Mouse (Mus musculus): ENCODE results near the gene Kitl. TPM values are rescaled to one million over a fixed set of nuclear protein-coding genes. Genes with fewer than 3 reads are reported as not detected.

Kitl gene
- total RNA-seq, 2 experiments from 2014 or later = 58.1 to 59.1 TPM

- no peak for DNase-seq (ENCODE audit: low spot score in 2 of 2)
- intact Hi-C loops (cut with DNase I) = no loop called here
Measured at GRCm38 (mm10) chr10:100065529-100066301, 50.3 kb downstream of the Kitl start.

- intact Hi-C loops (cut with DNase I) = no loop called here
- DNase-seq (ENCODE audit: low spot score in 2 of 2) = no peak
Measured at GRCm38 (mm10) chr10:100066374-100066773, 50.9 kb downstream of the Kitl start.

- intact Hi-C loops (cut with DNase I) = no loop called here
- DNase-seq (ENCODE audit: low spot score in 2 of 2) = no peak
Measured at GRCm38 (mm10) chr10:100072641-100073040, 57.2 kb downstream of the Kitl start.

- DNase-seq (ENCODE audit: low spot score in 2 of 2) = no peak
- intact Hi-C loops (cut with DNase I) = no loop called here
Measured at GRCm38 (mm10) chr10:100073092-100073491, 57.7 kb downstream of the Kitl start.

GRCm38 (mm10) chr10:100101115-100101514 is 85.7 kb downstream of the Kitl start:
- DNase-seq (ENCODE audit: low spot score in 2 of 2) = no peak
- intact Hi-C loops (cut with DNase I) = no loop called here

GRCm38 (mm10) chr10:100111209-100111608 is 95.8 kb downstream of the Kitl start:
- intact Hi-C loops (cut with DNase I) = no loop called here
- no peak for DNase-seq (ENCODE audit: low spot score in 2 of 2)

GRCm38 (mm10) chr10:100115570-100115969 is 100.1 kb downstream of the Kitl start:
- no peak for DNase-seq (ENCODE audit: low spot score in 2 of 2)
- intact Hi-C loops (cut with DNase I) = no loop called here

GRCm38 (mm10) chr10:100124452-100124851 is 109.0 kb downstream of the Kitl start:
- DNase-seq (ENCODE audit: low spot score in 2 of 2) = no peak
- intact Hi-C loops (cut with DNase I) = no loop called here

GRCm38 (mm10) chr10:100127837-100128743 is 112.7 kb downstream of the Kitl start:
- no peak for DNase-seq (ENCODE audit: low spot score in 2 of 2)
- intact Hi-C loops (cut with DNase I) = no loop called here

GRCm38 (mm10) chr10:100131657-100132056 is 116.2 kb downstream of the Kitl start:
- no peak for DNase-seq (ENCODE audit: low spot score in 2 of 2)
- intact Hi-C loops (cut with DNase I) = no loop called here

GRCm38 (mm10) chr10:100132304-100132703 is 116.9 kb downstream of the Kitl start:
- intact Hi-C loops (cut with DNase I) = no loop called here
- DNase-seq (ENCODE audit: low spot score in 2 of 2) = no peak

- intact Hi-C loops (cut with DNase I) = no loop called here
- no peak for DNase-seq (ENCODE audit: low spot score in 2 of 2)
Measured at GRCm38 (mm10) chr10:100138552-100138951, 123.1 kb downstream of the Kitl start.

- intact Hi-C loops (cut with DNase I) = no loop called here
- no peak for DNase-seq (ENCODE audit: low spot score in 2 of 2)
Measured at GRCm38 (mm10) chr10:100148123-100148522, 132.7 kb downstream of the Kitl start.

Small RNA genes within 50 kb of the gene (microRNA-seq; reads per million reads assigned to microRNA genes)
- gene Gm22918 (0 reads per million in 2 experiments), gene Gm25287 (0 reads per million in 2 experiments)

Measured in left cerebral cortex, postnatal 25 days (tissue).